In genomic region chr2:18959008-18959407, GRCm38 (mm10) we compare ENCODE assay signal across 17 mouse cellular contexts. TPM values are rescaled to one million over a fixed set of nuclear protein-coding genes. Genes with fewer than 3 reads are reported as not detected.
DNase-seq lines count a peak whose midpoint lies in the region; ATAC-seq and TF ChIP-seq lines count a peak whose summit lies in the region.
"Had no signal": no experiment of that assay in that cellular context is flagged by ENCODE, and none has a peak within 500 bp of the region (broad histone marks: within the 10 kb centered on the region; RNA-seq: fewer than 3 reads in every experiment).

No protein-coding gene starts in this region.

- no peak for DNase-seq in MEL (ENCODE audit: low read depth, low spot score)
- peak; percentile 87 for DNase-seq in naive thymus-derived CD4-positive, alpha-beta T cell, adult 2 months (ENCODE audit: low read depth)
- no peak for DNase-seq in c-Kit-positive CD71-positive TER-119-positive erythroid progenitor cells, embryonic 14.5 days (ENCODE audit: low spot score)
- DNase-seq in Muller cell, postnatal 12 days (ENCODE audit: inconsistent ontology term), result no peak
- DNase-seq: cerebellum, adult 9-11 months; heart, adult 11 months; kidney, adult 8-10 months; lung, embryonic 14.5 days; retina, postnatal 1 day had no signal

- 49% methylated on average over 6 of the region's 6 CpGs for WGBS in liver, embryonic 12.5 days (ENCODE audit: insufficient replicate concordance)
- 93% methylated on average over 6 of the region's 6 CpGs for WGBS in midbrain, embryonic 13.5 days

- H3K4me1 ChIP-seq in MEL (ENCODE audit: control insufficient read depth in 1 of 2, insufficient read depth in 2 of 2, low read length in 2 of 2), result peaks cover 44 to 51% of the 10 kb centered on the region in 2 experiments
- peaks cover 98% of the 10 kb centered on the region for H3K4me1 ChIP-seq in liver, embryonic 12.5 days
- peaks cover 22% of the 10 kb centered on the region for H3K4me1 ChIP-seq in midbrain, embryonic 13.5 days (replicated peaks)
- H3K4me1 ChIP-seq: hindbrain, embryonic 15.5 days had no signal

- H3K9ac ChIP-seq in MEL (ENCODE audit: control insufficient read depth, low read depth, low read length, poor library complexity, severe bottlenecking), result no peak overlapping the region
- H3K9ac ChIP-seq in liver, embryonic 12.5 days, result no peak overlapping the region
- H3K9ac ChIP-seq in midbrain, embryonic 13.5 days (replicated peaks), result no peak overlapping the region
- H3K9ac ChIP-seq: embryonic facial prominence, embryonic 13.5 days; hindbrain, embryonic 15.5 days; limb, embryonic 12.5 days; lung, embryonic 14.5 days; neural tube, embryonic 13.5 days had no signal

- no peaks in the 10 kb centered on the region for H3K36me3 ChIP-seq in C2C12 (ENCODE audit: control insufficient read depth, insufficient read depth)
- H3K36me3 ChIP-seq in MEL (ENCODE audit: control insufficient read depth in 1 of 2, insufficient read depth in 2 of 2, low read length in 2 of 2), result peaks cover 0 to 57% of the 10 kb centered on the region in 2 experiments; a peak in 3 of 4 replicates
- no peaks in the 10 kb centered on the region for H3K36me3 ChIP-seq in liver, embryonic 12.5 days
- no peaks in the 10 kb centered on the region for H3K36me3 ChIP-seq in midbrain, embryonic 13.5 days
- H3K36me3 ChIP-seq: embryonic facial prominence, embryonic 13.5 days; hindbrain, embryonic 15.5 days; limb, embryonic 12.5 days; neural tube, embryonic 13.5 days had no signal

- no peak for TF ChIP-seq EP300 in MEL (IDR thresholded peaks at IDR 0.05; ENCODE audit: low read depth in 1 of 2, low read length in 2 of 2)

- H3ac ChIP-seq in C2C12 (ENCODE audit: control insufficient read depth, insufficient read length, low read depth), result no peak overlapping the region

- H3K9me3 ChIP-seq in MEL (replicated peaks; ENCODE audit: insufficient read depth, low read length), result no peaks in the 10 kb centered on the region
- no peaks in the 10 kb centered on the region for H3K9me3 ChIP-seq in liver, embryonic 12.5 days (replicated peaks)
- no peaks in the 10 kb centered on the region for H3K9me3 ChIP-seq in midbrain, embryonic 13.5 days
- H3K9me3 ChIP-seq: embryonic facial prominence, embryonic 13.5 days; hindbrain, embryonic 15.5 days; limb, embryonic 12.5 days; neural tube, embryonic 13.5 days had no signal

- no peak for TF ChIP-seq POLR2A in MEL (IDR thresholded peaks at IDR 0.05; ENCODE audit: control insufficient read depth in 1 of 2, insufficient read depth in 1 of 2, low read depth in 1 of 2, low read length in 2 of 2, poor library complexity in 1 of 2)

- TF ChIP-seq CTCF in C2C12 (IDR thresholded peaks at IDR 0.05; ENCODE audit: control insufficient read depth, insufficient read depth, insufficient read length) (no peak), MEL (IDR thresholded peaks at IDR 0.05 in 2 of 3, conservative IDR thresholded peaks at IDR 0.05 in 1 of 3; ENCODE audit: control insufficient read depth in 1 of 3, insufficient read depth in 1 of 3, low read depth in 2 of 3, low read length in 3 of 3, poor library complexity in 1 of 3, severe bottlenecking in 1 of 3) (no peak)

- H3K79me2 ChIP-seq in C2C12 (ENCODE audit: control insufficient read depth, insufficient read depth) (peaks cover 36% of the 10 kb centered on the region), MEL (ENCODE audit: control insufficient read depth, insufficient read depth, low read length, poor library complexity) (peaks cover 25% of the 10 kb centered on the region)

- no peak for ATAC-seq in liver, embryonic 12.5 days
- no peak for ATAC-seq in midbrain, embryonic 13.5 days

- H3K79me3 ChIP-seq in C2C12 (ENCODE audit: low read depth), result peaks cover 4% of the 10 kb centered on the region

- H3K27ac ChIP-seq in MEL (ENCODE audit: control insufficient read depth, low read depth, low read length), result peak overlapping the region; percentile 45; the same call in 1 of the 2 replicates
- peak overlapping the region; percentile 54; the same call in 1 of the 2 replicates for H3K27ac ChIP-seq in liver, embryonic 12.5 days
- H3K27ac ChIP-seq in midbrain, embryonic 13.5 days, result no peak overlapping the region
- H3K27ac ChIP-seq: embryonic facial prominence, embryonic 13.5 days; hindbrain, embryonic 15.5 days; limb, embryonic 12.5 days; neural tube, embryonic 13.5 days had no signal

- no peak for TF ChIP-seq RAD21 in MEL (IDR thresholded peaks at IDR 0.05; ENCODE audit: low read depth, low read length)

- H3K27me3 ChIP-seq in C2C12 (ENCODE audit: control insufficient read depth, insufficient read depth, insufficient read length) (no peaks in the 10 kb centered on the region), MEL (ENCODE audit: control insufficient read depth in 1 of 2, insufficient read depth in 2 of 2, low read length in 2 of 2) (no peaks in the 10 kb centered on the region)
- no peaks in the 10 kb centered on the region for H3K27me3 ChIP-seq in liver, embryonic 12.5 days (replicated peaks)
- H3K27me3 ChIP-seq in midbrain, embryonic 13.5 days, result no peaks in the 10 kb centered on the region
- H3K27me3 ChIP-seq: embryonic facial prominence, embryonic 13.5 days; hindbrain, embryonic 15.5 days; neural tube, embryonic 13.5 days had no signal

- H3K4me3 ChIP-seq in C2C12 (ENCODE audit: insufficient read depth, poor library complexity, severe bottlenecking), result no peak overlapping the region
- H3K4me3 ChIP-seq in MEL (ENCODE audit: control insufficient read depth in 1 of 2, insufficient read depth in 1 of 2, low read depth in 2 of 2, low read length in 2 of 2), result no peak overlapping the region
- H3K4me3 ChIP-seq in liver, embryonic 12.5 days, result no peak overlapping the region
- H3K4me3 ChIP-seq in midbrain, embryonic 13.5 days (replicated peaks), result no peak overlapping the region
- H3K4me3 ChIP-seq: embryonic facial prominence, embryonic 13.5 days; hindbrain, embryonic 15.5 days; limb, embryonic 12.5 days; neural tube, embryonic 13.5 days had no signal

- H3K4me2 ChIP-seq in liver, embryonic 12.5 days, result peak overlapping the region; percentile 17; the same call in 1 of the 2 replicates
- H3K4me2 ChIP-seq in midbrain, embryonic 13.5 days (replicated peaks), result no peak overlapping the region
- H3K4me2 ChIP-seq: embryonic facial prominence, embryonic 13.5 days; hindbrain, embryonic 15.5 days; limb, embryonic 12.5 days; lung, embryonic 14.5 days; midbrain, embryonic 11.5 days; neural tube, embryonic 13.5 days had no signal

TF ChIP-seq in C2C12, 6 proteins besides CTCF, POLR2A, EP300 and RAD21:
- TF ChIP-seq FOSL1 (IDR thresholded peaks at IDR 0.05; ENCODE audit: insufficient read depth, low read length, poor library complexity, severe bottlenecking) (no peak), CEBPB (IDR thresholded peaks at IDR 0.05; ENCODE audit: low read depth) (no peak), MYOG (IDR thresholded peaks at IDR 0.05; ENCODE audit: control insufficient read depth, extremely low read depth, insufficient read length) (no peak), USF1 (IDR thresholded peaks at IDR 0.05; ENCODE audit: low read depth) (peak; percentile 73), MYOD1 (IDR thresholded peaks at IDR 0.05; ENCODE audit: control insufficient read depth, insufficient read length, low read depth) (no peak), MAX (IDR thresholded peaks at IDR 0.05) (no peak)

TF ChIP-seq in MEL, 35 proteins besides CTCF, POLR2A, EP300 and RAD21:
- TF ChIP-seq USF1 (IDR thresholded peaks at IDR 0.05; ENCODE audit: low read depth, low read length) (peak; percentile 82), KAT2A (conservative IDR thresholded peaks at IDR 0.05; ENCODE audit: low read depth, low read length) (no peak), USF2 (IDR thresholded peaks at IDR 0.05; ENCODE audit: borderline replicate concordance in 1 of 2, insufficient read depth in 1 of 2, low read depth in 1 of 2, low read length in 2 of 2) (0 out of 4 replicates have a peak, but pooled peaks of 1 of the 2 experiments have one; percentile 38)

RNA-seq across cellular contexts. Expression of gene Pip4k2a, which starts 38.9 kb away (rescaled TPM):
- polyA plus RNA-seq in C2C12 (2012; fragmentation: generic; extraction: Trizol), result 8.7 TPM
- total RNA-seq in MEL (2012; rRNA removed), result 7.9 and 11.7 TPM in 2 replicates
- polyA plus RNA-seq in MEL (2012; ENCODE audit: insufficient read depth in 1 of 2, insufficient read length in 2 of 2, low read depth in 1 of 2, low replicate concordance in 2 of 2, missing spikeins in 1 of 2), result 10 to 100 TPM in 1 of 2 experiments, not detected in 1; 48.5 TPM
- 26.2 and 26.4 TPM in 2 replicates for polyA plus RNA-seq in liver, embryonic 12.5 days (2016; fragmentation: Nextera tagmentation; extraction: Ambion mirVana)
- polyA plus RNA-seq in midbrain, embryonic 13.5 days (2015; fragmentation: Nextera tagmentation; extraction: Ambion mirVana), result 8.0 and 8.3 TPM in 2 replicates

RNA-seq across cellular contexts. Expression of gene 4930426L09Rik, which starts 39.1 kb away (rescaled TPM):
- polyA plus RNA-seq in C2C12 (2012; fragmentation: generic; extraction: Trizol) (0.54 TPM), MEL (2012; ENCODE audit: insufficient read depth in 1 of 2, insufficient read length in 2 of 2, low read depth in 1 of 2, low replicate concordance in 2 of 2, missing spikeins in 1 of 2) (under 1 TPM in 1 of 2 experiments, not detected in 1; 0.19 TPM)
- 0.12 and 0.13 TPM in 2 replicates for total RNA-seq in MEL (2012; rRNA removed)
- 0.29 and 0.30 TPM in 2 replicates for polyA plus RNA-seq in liver, embryonic 12.5 days (2016; fragmentation: Nextera tagmentation; extraction: Ambion mirVana)
- 0.32 and 0.58 TPM in 2 replicates for polyA plus RNA-seq in midbrain, embryonic 13.5 days (2015; fragmentation: Nextera tagmentation; extraction: Ambion mirVana)
